Mouse (Mus musculus) heart, adult 18-20 months (tissue): ENCODE measurements around the gene Ap2s1. TPM values are rescaled to one million over a fixed set of nuclear protein-coding genes. Genes with fewer than 3 reads are reported as not detected.

Source experiments
- DNase-seq, 2 experiments: peaks; one replicate each; pipeline ENCODE4 v3.0.0; 2021 to 2022; ENCODE audit warnings: mixed read lengths in 1 of 2
- total RNA-seq, 2 experiments: library from RNA; stranded (reverse); gene quantifications; 2 replicates each; pipeline ENCODE4 v1.2.3; 2021

Gene Ap2s1
- total RNA-seq, 2 experiments from 2014 or later: 66.9 to 78.5 TPM

GRCm38 (mm10) chr7:16752016-16752415 lies 13.8 kb downstream of the Ap2s1 start:
- peak in 1 of 2 experiments; percentile 20 for DNase-seq

GRCm38 (mm10) chr7:16755362-16756017 lies 17.3 kb downstream of the Ap2s1 start:
- peak; percentile 61 to 79 for DNase-seq

- DNase-seq: no peak
Measured at GRCm38 (mm10) chr7:16758872-16759574, 20.8 kb downstream of the Ap2s1 start.

GRCm38 (mm10) chr7:16760292-16760691 lies 22.1 kb downstream of the Ap2s1 start:
- DNase-seq: peak; percentile 77 to 87

GRCm38 (mm10) chr7:16761005-16761481 lies 22.8 kb downstream of the Ap2s1 start:
- peak; percentile 83 to 93 for DNase-seq

GRCm38 (mm10) chr7:16761630-16762029 lies 23.4 kb downstream of the Ap2s1 start:
- peak; percentile 43 to 61 for DNase-seq

- peak; percentile 67 to 70 for DNase-seq
Measured at GRCm38 (mm10) chr7:16763463-16764218, 25.4 kb downstream of the Ap2s1 start.

GRCm38 (mm10) chr7:16766443-16766842 lies 28.2 kb downstream of the Ap2s1 start:
- DNase-seq: no peak

- DNase-seq: no peak
Measured at GRCm38 (mm10) chr7:16775888-16776287, 37.7 kb downstream of the Ap2s1 start.

GRCm38 (mm10) chr7:16780076-16780475 lies 41.9 kb downstream of the Ap2s1 start:
- DNase-seq: peak; percentile 74 to 89

- DNase-seq: peak; percentile 95
Measured at GRCm38 (mm10) chr7:16780825-16781554, 42.8 kb downstream of the Ap2s1 start, which contains the start of gene Slc1a5. Gene Slc1a5, plus strand, starts transcription at chr7:16781340.

- no peak for DNase-seq
Measured at GRCm38 (mm10) chr7:16781555-16781815, 43.3 kb downstream of the Ap2s1 start.

- peak; percentile 19 to 53 for DNase-seq
Measured at GRCm38 (mm10) chr7:16781816-16782554, 43.8 kb downstream of the Ap2s1 start.

GRCm38 (mm10) chr7:16782555-16783125 lies 44.4 kb downstream of the Ap2s1 start:
- peak in 1 of 2 experiments; percentile 21 for DNase-seq

GRCm38 (mm10) chr7:16783224-16783688 lies 45.0 kb downstream of the Ap2s1 start:
- peak; percentile 41 to 47 for DNase-seq

- peak; percentile 69 to 71 for DNase-seq
Measured at GRCm38 (mm10) chr7:16783758-16784415, 45.7 kb downstream of the Ap2s1 start.

- DNase-seq: peak; percentile 19 to 21
Measured at GRCm38 (mm10) chr7:16784498-16784976, 46.3 kb downstream of the Ap2s1 start.

- peak; percentile 14 to 40 for DNase-seq
Measured at GRCm38 (mm10) chr7:16785541-16786083, 47.4 kb downstream of the Ap2s1 start.

- no peak for DNase-seq
Measured at GRCm38 (mm10) chr7:16792316-16792715, 54.1 kb downstream of the Ap2s1 start.
